Mouse (Mus musculus): ENCODE results near the gene Gm7876. TPM values are rescaled to one million over a fixed set of nuclear protein-coding genes. Genes with fewer than 3 reads are reported as not detected.
"Not testable (repeated sequence)": the region's sequence is repeated elsewhere in the genome, so short reads cannot be mapped to it uniquely, and the experiment has no call there.

Gene Gm7876
- polyA plus RNA-seq (2012; ENCODE audit: insufficient read depth, insufficient read length, missing spikeins), result not detected in 2 replicates

GRCm38 (mm10) chr14:4708938-4709337 is at the start of gene Gm7876:
Gm7876 (plus strand) TSS chr14:4709238.
- not testable (repeated sequence) for H3K4me3 ChIP-seq (ENCODE audit: insufficient read depth, low read length); H3K27ac ChIP-seq (ENCODE audit: insufficient read depth, low read depth, low read length); H3K4me1 ChIP-seq (ENCODE audit: control insufficient read depth, insufficient read depth, low read length)

GRCm38 (mm10) chr14:4663892-4664291 is 45.1 kb upstream of the Gm7876 start, which contains the start of gene Gm3239:
Gm3239 (plus strand) TSS chr14:4664192.
- not testable (repeated sequence) for H3K4me3 ChIP-seq (ENCODE audit: insufficient read depth, low read length); H3K27ac ChIP-seq (ENCODE audit: insufficient read depth, low read depth, low read length); H3K4me1 ChIP-seq (ENCODE audit: control insufficient read depth, insufficient read depth, low read length)

DNA sequence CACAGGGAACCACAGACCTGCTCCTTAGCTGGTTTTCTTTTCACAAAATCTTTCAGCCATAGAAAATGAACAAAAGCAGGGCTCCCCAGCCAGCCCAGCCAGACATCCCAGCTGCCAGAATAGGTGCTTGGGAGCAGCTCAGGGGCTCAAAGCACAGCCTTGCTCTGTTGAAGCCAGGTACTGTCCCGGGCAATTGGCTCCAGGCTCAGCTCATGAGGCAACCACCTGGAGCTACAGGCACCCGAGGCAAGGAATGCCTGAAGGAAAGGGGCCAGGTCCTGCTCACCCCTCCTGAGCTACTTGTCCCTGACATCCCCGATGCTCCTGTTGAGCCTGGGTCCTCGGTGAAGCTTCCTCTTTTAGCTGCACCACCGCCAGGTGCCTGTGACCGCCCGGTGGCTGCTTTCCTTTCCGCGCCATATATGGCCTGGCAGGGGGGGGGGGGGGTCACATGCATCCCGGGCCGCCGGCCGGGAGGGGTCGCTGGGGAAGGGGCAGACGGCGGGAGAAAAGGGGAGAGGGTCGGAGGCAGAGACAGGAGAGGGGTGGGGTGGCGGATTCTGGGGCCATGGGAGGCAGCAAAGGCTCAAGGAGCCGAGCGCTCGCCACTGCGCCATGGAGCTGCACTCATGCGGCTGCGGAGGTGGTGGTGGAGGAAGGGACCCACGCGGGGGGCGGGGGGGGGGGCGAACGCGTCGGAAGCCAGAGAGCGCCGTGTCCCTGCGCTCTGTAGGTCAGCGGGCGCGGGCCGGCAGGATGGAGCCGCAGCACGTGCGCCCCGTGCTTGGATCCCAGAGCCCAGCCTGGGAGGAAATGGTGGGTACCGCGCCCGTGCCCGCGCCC is 17.2 kb downstream of the Gm7876 start, which contains the start of gene Gm3252:
Gene Gm3252 (plus strand): TSS at position 738 of the 843 bp plus-strand sequence.
- not testable (repeated sequence) for H3K4me3 ChIP-seq (ENCODE audit: insufficient read depth, low read length); H3K27ac ChIP-seq (ENCODE audit: insufficient read depth, low read depth, low read length); H3K4me1 ChIP-seq (ENCODE audit: control insufficient read depth, insufficient read depth, low read length)

Other genes with a start within 250 kb of the Gm7876 start
- not detected in 2 replicates for gene Gm3182, start 227.5 kb upstream of the Gm7876 start, polyA plus RNA-seq (2012; ENCODE audit: insufficient read depth, insufficient read length, missing spikeins)
- gene Gm3047, start 153.8 kb upstream of the Gm7876 start, polyA plus RNA-seq (2012; ENCODE audit: insufficient read depth, insufficient read length, missing spikeins), result not detected in 2 replicates
- not detected in 2 replicates for gene Gm8159, start 76.9 kb upstream of the Gm7876 start, polyA plus RNA-seq (2012; ENCODE audit: insufficient read depth, insufficient read length, missing spikeins)
- not detected in 2 replicates for gene Gm3239, start 45.0 kb upstream of the Gm7876 start, polyA plus RNA-seq (2012; ENCODE audit: insufficient read depth, insufficient read length, missing spikeins)
- gene Gm3252, start 17.5 kb downstream of the Gm7876 start, polyA plus RNA-seq (2012; ENCODE audit: insufficient read depth, insufficient read length, missing spikeins), result not detected in 2 replicates
- not detected in 2 replicates for gene Gm9602, start 67.1 kb downstream of the Gm7876 start, polyA plus RNA-seq (2012; ENCODE audit: insufficient read depth, insufficient read length, missing spikeins)
- gene Gm3269, start 128.9 kb downstream of the Gm7876 start, polyA plus RNA-seq (2012; ENCODE audit: insufficient read depth, insufficient read length, missing spikeins), result not detected in 2 replicates
- gene Gm3264, start 146.3 kb downstream of the Gm7876 start, polyA plus RNA-seq (2012; ENCODE audit: insufficient read depth, insufficient read length, missing spikeins), result not detected in 2 replicates
- not detected in 2 replicates for gene Gm3278, start 183.2 kb downstream of the Gm7876 start, polyA plus RNA-seq (2012; ENCODE audit: insufficient read depth, insufficient read length, missing spikeins)